Mouse (Mus musculus): ENCODE data around the gene Jaml. TPM values are rescaled to one million over a fixed set of nuclear protein-coding genes. Genes with fewer than 3 reads are reported as not detected.
"Not testable (repeated sequence)": the region's sequence is repeated elsewhere in the genome, so short reads cannot be mapped to it uniquely, and the experiment has no call there.

Gene Jaml
- total RNA-seq (2017): 1.7 and 3.3 TPM in 2 replicates

DNA sequence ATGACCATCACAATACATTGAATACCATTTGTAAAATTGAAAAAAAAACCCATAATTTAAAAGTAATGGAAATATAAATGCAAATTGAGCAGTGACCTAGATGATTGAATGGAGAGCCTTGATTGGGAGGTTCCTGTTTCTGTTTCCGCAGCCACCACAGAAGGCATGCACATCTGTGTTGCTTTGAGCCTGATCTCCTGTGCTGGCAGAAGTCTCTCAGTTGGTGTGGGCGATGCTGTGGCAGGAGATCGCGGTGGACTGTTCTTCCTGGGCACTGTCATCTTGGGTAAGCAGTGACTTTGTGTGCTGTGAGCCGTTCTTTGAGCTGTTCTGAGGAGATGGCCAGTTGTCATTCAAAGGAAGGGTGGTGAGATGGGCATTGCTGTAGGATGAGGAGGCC is at the start of gene Jaml:
Jaml (plus strand) TSS at position 173 of the 400 bp plus-strand sequence.
- peak; percentile 90 to 93 for ATAC-seq (replicated peaks in 1 of 2; ENCODE audit: insufficient read depth in 1 of 2, low FRiP score in 2 of 2, low TSS enrichment in 1 of 2, low read depth in 1 of 2, poor library complexity in 2 of 2, severe bottlenecking in 2 of 2)

DNA sequence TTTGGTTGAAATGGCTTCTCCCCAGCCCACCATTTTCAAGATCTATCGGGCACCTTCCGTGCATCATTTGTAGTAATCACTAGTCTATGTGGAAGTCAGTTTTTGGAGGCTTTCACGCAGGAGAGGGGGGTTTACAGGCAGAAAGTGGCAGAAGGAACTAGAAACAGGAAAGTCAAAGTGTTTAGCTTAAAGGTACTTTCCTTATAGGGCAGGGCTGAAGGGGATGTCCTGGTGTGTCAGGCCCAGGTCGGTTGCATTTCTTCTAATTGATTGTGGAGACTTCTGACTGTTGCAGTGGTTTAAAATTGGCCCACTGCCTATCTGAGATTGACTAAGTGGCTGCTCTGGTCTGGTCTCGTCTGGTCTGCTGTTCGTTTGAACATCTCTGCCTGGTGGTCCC is 48.6 kb upstream of the Jaml start:
- no peak for ATAC-seq (replicated peaks in 1 of 2; ENCODE audit: insufficient read depth in 1 of 2, low FRiP score in 2 of 2, low TSS enrichment in 1 of 2, low read depth in 1 of 2, poor library complexity in 2 of 2, severe bottlenecking in 2 of 2)

- ATAC-seq (replicated peaks in 1 of 2; ENCODE audit: insufficient read depth in 1 of 2, low FRiP score in 2 of 2, low TSS enrichment in 1 of 2, low read depth in 1 of 2, poor library complexity in 2 of 2, severe bottlenecking in 2 of 2): no peak
These were observed 46.7 kb upstream of the Jaml start for GRCm38 (mm10) chr9:45032261-45032660.

- ATAC-seq (replicated peaks in 1 of 2; ENCODE audit: insufficient read depth in 1 of 2, low FRiP score in 2 of 2, low TSS enrichment in 1 of 2, low read depth in 1 of 2, poor library complexity in 2 of 2, severe bottlenecking in 2 of 2): 0 out of 4 replicates have a peak, but pooled peaks of 1 of the 2 experiments have one; percentile 17
These were observed 44.5 kb upstream of the Jaml start for GRCm38 (mm10) chr9:45034526-45034925.

DNA sequence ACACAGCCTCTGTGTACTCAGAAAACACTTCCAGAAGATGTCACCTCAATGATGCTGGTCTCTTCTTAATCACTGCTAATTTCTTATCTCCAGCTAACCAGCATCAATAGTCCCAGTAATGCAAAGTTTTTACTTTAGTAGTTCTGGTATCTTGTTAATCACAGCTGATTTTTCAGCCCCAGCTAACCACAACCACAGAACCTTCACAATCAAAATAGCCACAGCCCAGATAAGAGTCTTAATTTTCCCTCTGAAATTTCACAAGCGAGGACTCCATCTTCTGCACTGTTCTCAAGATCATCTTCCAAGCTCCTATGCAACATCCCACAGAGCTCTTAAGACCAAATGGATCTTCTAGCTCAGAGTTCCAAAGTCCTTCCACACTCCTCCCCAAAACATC is 41.2 kb upstream of the Jaml start:
- not testable (repeated sequence) for ATAC-seq (replicated peaks in 1 of 2; ENCODE audit: insufficient read depth in 1 of 2, low FRiP score in 2 of 2, low TSS enrichment in 1 of 2, low read depth in 1 of 2, poor library complexity in 2 of 2, severe bottlenecking in 2 of 2)

DNA sequence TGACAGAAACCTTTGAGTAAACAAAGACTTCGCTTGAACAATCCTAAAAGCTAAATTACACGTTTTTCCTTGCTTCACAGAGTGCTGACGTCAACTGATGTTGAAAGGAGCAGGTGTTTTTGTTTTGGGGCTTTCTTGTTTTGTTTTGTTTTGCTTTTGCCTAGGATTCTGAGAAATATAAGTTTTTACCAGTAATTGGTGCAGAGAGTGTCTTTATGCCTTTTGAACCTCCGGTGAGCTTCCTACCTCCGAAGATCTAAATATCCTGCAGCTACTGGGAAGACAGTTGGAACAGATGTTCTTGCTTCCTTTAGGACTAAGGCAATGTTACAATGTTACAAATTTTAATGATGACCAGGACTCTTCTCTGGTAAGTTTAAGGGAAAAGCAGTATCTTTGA is 39.5 kb upstream of the Jaml start, which contains the start of gene Mpzl2:
Mpzl2 (plus strand) TSS at position 301 of the 400 bp plus-strand sequence.
- no peak for ATAC-seq (replicated peaks in 1 of 2; ENCODE audit: insufficient read depth in 1 of 2, low FRiP score in 2 of 2, low TSS enrichment in 1 of 2, low read depth in 1 of 2, poor library complexity in 2 of 2, severe bottlenecking in 2 of 2)

GRCm38 (mm10) chr9:45040066-45040845 is 38.7 kb upstream of the Jaml start:
- ATAC-seq (replicated peaks in 1 of 2; ENCODE audit: insufficient read depth in 1 of 2, low FRiP score in 2 of 2, low TSS enrichment in 1 of 2, low read depth in 1 of 2, poor library complexity in 2 of 2, severe bottlenecking in 2 of 2): no peak

DNA sequence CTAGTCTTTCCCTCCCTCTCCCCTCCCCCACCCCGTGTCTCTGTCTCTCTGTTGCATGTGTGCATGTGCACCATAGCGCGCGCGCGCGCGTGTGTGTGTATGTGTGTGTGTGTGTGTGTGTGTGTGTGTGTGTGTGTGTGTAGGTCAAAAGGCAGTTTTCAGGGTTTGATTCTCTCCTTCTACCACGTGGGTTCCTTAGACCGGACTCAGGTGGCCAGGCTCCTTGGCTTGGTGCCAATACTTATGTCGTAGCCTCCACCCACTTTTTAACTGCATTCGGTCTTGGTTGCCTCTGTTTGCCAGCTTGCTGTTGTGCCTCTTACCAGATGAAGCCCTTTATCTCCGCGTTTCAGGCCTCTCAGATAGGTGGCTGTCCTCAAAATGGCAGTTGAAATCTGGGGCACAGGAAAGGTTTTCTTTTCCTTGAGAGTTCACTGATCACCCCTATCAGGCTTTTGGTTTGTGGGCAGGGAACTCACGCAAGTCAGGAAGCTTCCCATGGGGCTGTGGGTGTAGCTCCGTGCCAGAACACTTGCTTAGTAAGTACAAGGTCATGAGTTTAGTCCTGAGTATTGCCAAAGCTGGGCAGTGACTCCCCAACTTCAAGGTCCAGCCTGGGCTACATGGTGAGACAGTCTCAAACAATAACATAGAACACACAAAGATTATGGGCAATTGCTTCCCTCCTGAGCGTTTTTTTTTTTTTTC is 37.7 kb upstream of the Jaml start:
- ATAC-seq (replicated peaks in 1 of 2; ENCODE audit: insufficient read depth in 1 of 2, low FRiP score in 2 of 2, low TSS enrichment in 1 of 2, low read depth in 1 of 2, poor library complexity in 2 of 2, severe bottlenecking in 2 of 2): peak; percentile 25 to 51; a peak in 2 of 4 replicates

DNA sequence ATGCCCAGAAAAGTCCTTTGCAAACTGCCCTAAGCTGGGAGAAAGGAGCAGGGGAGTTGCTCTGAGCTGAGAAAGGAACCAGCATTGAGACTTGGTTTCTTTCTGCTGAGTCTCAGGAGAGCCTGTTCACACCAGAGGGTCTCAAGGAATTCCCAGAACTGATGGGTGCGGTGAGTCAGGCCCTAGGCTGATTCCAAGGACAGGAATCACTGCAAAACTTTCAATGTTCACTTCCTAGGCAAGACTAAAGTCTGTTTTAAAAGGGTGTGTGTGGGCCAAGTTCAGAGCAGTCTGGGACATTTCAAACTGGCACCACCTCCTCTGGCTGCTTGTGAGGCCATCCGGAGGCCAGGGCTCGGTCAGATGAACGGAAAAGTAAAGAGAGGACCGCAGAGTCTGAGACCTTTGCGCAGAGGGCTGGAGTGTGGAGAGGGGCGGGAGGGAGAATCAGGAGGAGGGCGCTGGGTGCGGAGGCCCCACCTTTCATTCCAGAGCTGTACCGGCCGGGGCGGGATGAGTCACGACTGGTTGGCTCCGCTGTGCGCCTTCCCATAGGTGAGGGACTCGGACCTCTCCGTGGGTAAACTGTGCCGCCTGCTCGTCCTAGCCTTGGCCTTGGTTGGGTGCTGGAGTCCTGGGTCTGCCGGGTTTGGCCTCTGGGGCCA is 36.8 kb upstream of the Jaml start:
- ATAC-seq (replicated peaks in 1 of 2; ENCODE audit: insufficient read depth in 1 of 2, low FRiP score in 2 of 2, low TSS enrichment in 1 of 2, low read depth in 1 of 2, poor library complexity in 2 of 2, severe bottlenecking in 2 of 2): peak in 1 of 2 experiments; percentile 33; a peak in 1 of 4 replicates

- ATAC-seq (replicated peaks in 1 of 2; ENCODE audit: insufficient read depth in 1 of 2, low FRiP score in 2 of 2, low TSS enrichment in 1 of 2, low read depth in 1 of 2, poor library complexity in 2 of 2, severe bottlenecking in 2 of 2): no peak
These were observed 36.0 kb upstream of the Jaml start for GRCm38 (mm10) chr9:45042947-45043346.

- ATAC-seq (replicated peaks in 1 of 2; ENCODE audit: insufficient read depth in 1 of 2, low FRiP score in 2 of 2, low TSS enrichment in 1 of 2, low read depth in 1 of 2, poor library complexity in 2 of 2, severe bottlenecking in 2 of 2): no peak
These were observed 32.0 kb upstream of the Jaml start for GRCm38 (mm10) chr9:45046973-45047372.

DNA sequence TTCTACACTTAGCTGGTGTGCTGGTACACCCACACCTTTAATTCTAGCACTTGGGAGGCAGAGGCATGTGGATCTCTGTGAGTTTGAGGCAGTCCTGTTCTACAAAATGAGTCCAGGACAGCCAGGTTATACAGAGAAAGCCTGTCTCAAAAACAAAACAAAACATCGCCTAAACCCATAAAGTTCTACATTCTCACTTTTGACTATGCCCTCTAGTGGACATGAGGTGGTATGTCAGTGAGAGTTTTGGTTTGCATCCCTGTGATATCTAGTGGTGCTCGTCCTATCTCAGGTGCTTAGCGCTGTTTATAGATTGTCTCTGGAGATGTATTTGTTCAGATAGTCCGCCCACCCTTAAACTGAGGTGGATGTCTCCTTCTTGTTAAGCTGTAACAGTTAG is 30.5 kb upstream of the Jaml start:
- peak in 1 of 2 experiments; percentile 56; a peak in 2 of 4 replicates for ATAC-seq (replicated peaks in 1 of 2; ENCODE audit: insufficient read depth in 1 of 2, low FRiP score in 2 of 2, low TSS enrichment in 1 of 2, low read depth in 1 of 2, poor library complexity in 2 of 2, severe bottlenecking in 2 of 2)

DNA sequence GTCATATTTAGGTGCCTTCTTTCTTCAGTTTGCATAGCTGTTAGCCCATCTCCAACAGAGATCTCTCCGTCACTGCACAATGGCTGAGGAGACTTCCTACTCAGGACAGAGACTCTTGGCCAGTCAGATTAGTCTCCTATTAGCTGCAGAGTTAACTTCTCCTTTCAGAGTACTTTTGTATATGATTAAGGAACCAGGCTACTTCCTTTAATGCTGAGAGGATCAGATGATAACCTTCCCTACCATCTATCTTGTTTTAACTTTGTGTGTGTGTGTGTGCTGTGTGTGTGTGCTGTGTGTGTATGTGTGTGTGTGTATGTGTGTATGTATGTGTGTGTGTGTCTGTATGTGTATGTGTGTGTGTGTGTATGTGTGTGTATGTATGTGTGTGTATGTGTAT is 29.3 kb upstream of the Jaml start:
- ATAC-seq (replicated peaks in 1 of 2; ENCODE audit: insufficient read depth in 1 of 2, low FRiP score in 2 of 2, low TSS enrichment in 1 of 2, low read depth in 1 of 2, poor library complexity in 2 of 2, severe bottlenecking in 2 of 2): peak in 1 of 2 experiments; percentile 45; a peak in 1 of 4 replicates

DNA sequence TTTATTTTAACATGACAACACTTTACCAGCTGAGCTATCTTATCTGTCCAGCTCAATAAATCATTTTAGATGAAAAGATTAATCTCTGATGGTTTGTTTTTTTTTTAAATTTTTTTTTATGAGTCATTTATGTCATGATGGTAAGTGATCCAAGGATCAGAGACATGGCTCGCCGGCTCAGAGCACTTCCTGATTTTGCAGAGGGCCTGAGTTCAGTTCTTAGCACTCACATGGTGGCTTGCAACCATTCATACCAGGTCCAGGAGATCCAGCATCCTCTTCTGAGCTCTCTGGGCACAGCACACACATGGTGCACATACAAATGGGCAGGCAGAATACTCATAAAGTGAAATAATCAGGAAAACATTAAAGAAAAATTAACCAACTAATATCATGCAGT is 28.7 kb upstream of the Jaml start:
- no peak for ATAC-seq (replicated peaks in 1 of 2; ENCODE audit: insufficient read depth in 1 of 2, low FRiP score in 2 of 2, low TSS enrichment in 1 of 2, low read depth in 1 of 2, poor library complexity in 2 of 2, severe bottlenecking in 2 of 2)

GRCm38 (mm10) chr9:45055082-45055713 is 23.8 kb upstream of the Jaml start, which contains the start of gene Mpzl3:
Gene Mpzl3, plus strand, starts transcription at chr9:45055186.
- ATAC-seq (replicated peaks in 1 of 2; ENCODE audit: insufficient read depth in 1 of 2, low FRiP score in 2 of 2, low TSS enrichment in 1 of 2, low read depth in 1 of 2, poor library complexity in 2 of 2, severe bottlenecking in 2 of 2): peak; percentile 68 to 71

- no peak for ATAC-seq (replicated peaks in 1 of 2; ENCODE audit: insufficient read depth in 1 of 2, low FRiP score in 2 of 2, low TSS enrichment in 1 of 2, low read depth in 1 of 2, poor library complexity in 2 of 2, severe bottlenecking in 2 of 2)
These were observed 20.6 kb upstream of the Jaml start for GRCm38 (mm10) chr9:45058304-45058940.

DNA sequence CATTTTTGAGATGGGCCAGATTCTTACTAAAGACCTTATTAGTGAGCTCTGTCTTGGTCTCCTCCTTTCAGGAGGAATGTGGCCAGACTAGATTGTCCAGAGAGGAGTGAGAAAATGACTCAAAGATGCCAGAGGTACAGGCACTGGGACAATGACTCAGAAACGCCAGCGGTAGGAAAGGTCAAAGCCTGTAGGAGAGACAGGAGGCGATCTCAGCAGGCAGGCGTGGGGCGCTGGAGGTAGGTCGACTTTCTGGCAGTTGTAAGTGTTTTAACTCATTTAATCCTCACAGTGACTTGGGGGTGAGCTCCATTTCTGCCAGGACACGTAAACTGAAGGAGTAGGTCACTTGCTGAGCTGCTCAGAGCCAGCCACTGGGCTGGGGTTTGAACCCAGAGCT is 18.8 kb upstream of the Jaml start:
- ATAC-seq (replicated peaks in 1 of 2; ENCODE audit: insufficient read depth in 1 of 2, low FRiP score in 2 of 2, low TSS enrichment in 1 of 2, low read depth in 1 of 2, poor library complexity in 2 of 2, severe bottlenecking in 2 of 2): no peak

All from hematopoietic stem cell, adult 5-6 weeks (primary cell).